Mouse (Mus musculus) hindbrain, embryonic 13.5 days (tissue): ENCODE results near the gene Vkorc1l1. TPM values are rescaled to one million over a fixed set of nuclear protein-coding genes. Genes with fewer than 3 reads are reported as not detected.

ENCODE experiments used
- ATAC-seq: fragments of 200-750 bp; cut with Nextera tagmentation; 2 replicates; pipeline ENCODE4 v1.8.0; 2017; ENCODE audit warnings: moderate TSS enrichment; ENCODE audit not compliant: low FRiP score
- H3K27ac ChIP-seq: fragments of 300-500 bp; sonication (generic); 2 replicates; pipeline ENCODE4 v1.5.1; 2015; ENCODE audit warnings: inconsistent platforms, mild to moderate bottlenecking, moderate library complexity
- H3K27me3 ChIP-seq: fragments of 300-500 bp; sonication (generic); 2 replicates; pipeline ENCODE4 v1.6.1; 2015; ENCODE audit warnings: mild to moderate bottlenecking, inconsistent platforms
- H3K36me3 ChIP-seq: fragments of 300-500 bp; sonication (generic); 2 replicates; pipeline ENCODE4 v1.6.1; 2015; ENCODE audit warnings: mild to moderate bottlenecking, inconsistent platforms
- H3K4me1 ChIP-seq: fragments of 300-500 bp; sonication (generic); replicated peaks from 2 replicates; pipeline ENCODE4 v1.6.1; 2015; ENCODE audit warnings: inconsistent platforms
- H3K4me2 ChIP-seq: fragments of 300-500 bp; sonication (generic); 2 replicates; pipeline ENCODE4 v1.6.1; 2015; ENCODE audit warnings: inconsistent platforms, mild to moderate bottlenecking, moderate library complexity
- H3K4me3 ChIP-seq: fragments of 300-500 bp; sonication (generic); 2 replicates; pipeline ENCODE4 v1.5.1; 2015; ENCODE audit warnings: mild to moderate bottlenecking, inconsistent platforms
- H3K9ac ChIP-seq: fragments of 300-500 bp; sonication (generic); 2 replicates; pipeline ENCODE4 v1.6.1; 2015; ENCODE audit warnings: mild to moderate bottlenecking, inconsistent platforms
- H3K9me3 ChIP-seq: fragments of 300-500 bp; sonication (generic); 2 replicates; pipeline ENCODE4 v1.6.1; 2016; ENCODE audit warnings: inconsistent platforms
- WGBS: fragments of 180-500 bp; shearing (Covaris S2); methylation state at CpG from one replicate; pipeline ENCODE4 v1.1.7; 2015; 5-methylcytosine and 5-hydroxymethylcytosine counted together
- polyA plus RNA-seq: library from polyadenylated mRNA; unstranded; fragments of >200 nt; fragmentation: Nextera tagmentation; extraction: Ambion mirVana; gene quantifications from 2 replicates; pipeline ENCODE4 v1.2.1, GENCODE M21; 2015

Gene Vkorc1l1
- polyA plus RNA-seq, 1 experiment from 2014 or later = 31.1 TPM

GRCm38 (mm10) chr5:129991898-129992297 is 50.1 kb downstream of the Vkorc1l1 start:
- Histone ChIP-seq H3K9me3 (no peaks in the 10 kb centered on the region), H3K4me3 (no peak overlapping the region), H3K4me2 (no peak overlapping the region), H3K27me3 (no peaks in the 10 kb centered on the region), H3K4me1 (no peaks in the 10 kb centered on the region), H3K27ac (no peak overlapping the region), H3K36me3 (peaks cover 23% of the 10 kb centered on the region), H3K9ac (no peak overlapping the region)
- 96% methylated on average over 5 of the region's 5 CpGs for WGBS
- ATAC-seq = no peak

- no peak overlapping the region for H3K9ac ChIP-seq
- H3K4me1 ChIP-seq = no peaks in the 10 kb centered on the region
- H3K9me3 ChIP-seq = no peaks in the 10 kb centered on the region
- no peak overlapping the region for H3K27ac ChIP-seq
- no peak overlapping the region for H3K4me2 ChIP-seq
- no peak overlapping the region for H3K4me3 ChIP-seq
- H3K36me3 ChIP-seq = peaks cover 18% of the 10 kb centered on the region
- no peaks in the 10 kb centered on the region for H3K27me3 ChIP-seq
- no peak for ATAC-seq
- WGBS = 95% methylated on average over 14 of the region's 14 CpGs
These were observed 51.6 kb downstream of the Vkorc1l1 start for GRCm38 (mm10) chr5:129993374-129993773.

DNA sequence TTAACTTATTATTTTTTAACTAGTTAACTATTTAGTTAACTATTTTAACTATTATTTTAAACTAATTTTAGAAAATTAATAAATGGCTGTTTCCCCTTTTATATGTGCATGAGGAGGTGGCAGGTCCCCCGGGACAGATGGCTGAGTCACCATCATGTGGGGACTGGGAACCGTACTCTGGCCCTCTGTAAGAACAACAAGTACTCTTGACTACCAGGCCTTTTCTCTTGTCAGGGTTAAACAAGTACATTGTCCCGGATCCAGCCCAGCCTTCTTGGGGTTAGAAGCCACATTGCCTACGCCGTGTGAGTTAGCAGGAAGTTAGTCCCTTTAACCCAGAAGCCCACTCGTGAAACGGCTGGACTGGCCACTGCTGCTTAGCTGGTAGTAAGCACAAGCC is 53.2 kb downstream of the Vkorc1l1 start:
- no peaks in the 10 kb centered on the region for H3K9me3 ChIP-seq
- no peaks in the 10 kb centered on the region for H3K27me3 ChIP-seq
- no peak for ATAC-seq
- no peak overlapping the region for H3K4me2 ChIP-seq
- no peak overlapping the region for H3K4me3 ChIP-seq
- H3K4me1 ChIP-seq = no peaks in the 10 kb centered on the region
- 96% methylated on average over 7 of the region's 7 CpGs for WGBS
- H3K36me3 ChIP-seq = peaks cover 9% of the 10 kb centered on the region; the same call in 1 of the 2 replicates
- no peak overlapping the region for H3K27ac ChIP-seq
- no peak overlapping the region for H3K9ac ChIP-seq

- H3K4me2 ChIP-seq = no peak overlapping the region
- 70% methylated on average over 19 of the region's 19 CpGs for WGBS
- no peak overlapping the region for H3K4me3 ChIP-seq
- H3K27me3 ChIP-seq = no peaks in the 10 kb centered on the region
- H3K9ac ChIP-seq = no peak overlapping the region
- H3K27ac ChIP-seq = no peak overlapping the region
- no peaks in the 10 kb centered on the region for H3K9me3 ChIP-seq
- no peak for ATAC-seq
- H3K36me3 ChIP-seq = peaks cover 6% of the 10 kb centered on the region; the same call in 1 of the 2 replicates
- H3K4me1 ChIP-seq = peaks cover 13% of the 10 kb centered on the region
These were observed 55.9 kb downstream of the Vkorc1l1 start for GRCm38 (mm10) chr5:129997700-129998099.

GRCm38 (mm10) chr5:129999097-129999496 is 57.3 kb downstream of the Vkorc1l1 start:
- no peaks in the 10 kb centered on the region for H3K36me3 ChIP-seq
- WGBS = 38% methylated on average over 4 of the region's 4 CpGs
- H3K4me2 ChIP-seq = no peak overlapping the region

DNA sequence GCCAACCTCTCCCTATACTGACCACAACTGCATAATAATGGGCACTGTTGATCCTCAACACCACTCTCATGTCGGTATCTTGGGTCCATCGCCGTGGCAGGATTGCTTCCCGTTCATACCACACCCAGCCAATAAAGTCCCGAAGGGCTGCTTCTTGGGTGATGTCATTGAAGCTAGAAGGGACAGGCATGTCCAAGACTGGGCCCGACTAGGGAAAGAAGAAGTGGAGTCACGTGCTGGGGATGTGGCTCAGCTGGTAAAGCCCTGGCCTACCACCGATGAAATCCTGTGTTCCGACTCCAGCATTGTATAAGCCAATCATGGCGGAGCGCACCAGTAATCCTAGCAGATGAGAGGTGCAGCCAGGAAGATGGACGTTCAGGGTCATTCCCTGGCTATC is 59.0 kb downstream of the Vkorc1l1 start:
- Histone ChIP-seq H3K4me2 (no peak overlapping the region), H3K27me3 (no peaks in the 10 kb centered on the region), H3K27ac (no peak overlapping the region), H3K9ac (no peak overlapping the region), H3K4me3 (no peak overlapping the region), H3K36me3 (no peaks in the 10 kb centered on the region), H3K9me3 (peaks cover 7% of the 10 kb centered on the region; the same call in 1 of the 2 replicates), H3K4me1 (peaks cover 18% of the 10 kb centered on the region)
- no peak for ATAC-seq
- WGBS = 91% methylated on average over 12 of the region's 12 CpGs

More at GRCm38 (mm10) chr5:129999097-129999496, 57.3 kb downstream of the Vkorc1l1 start:
- Histone ChIP-seq H3K27me3 (no peaks in the 10 kb centered on the region), H3K27ac (no peak overlapping the region), H3K9me3 (no peaks in the 10 kb centered on the region), H3K4me1 (peaks cover 18% of the 10 kb centered on the region), H3K4me3 (no peak overlapping the region), H3K9ac (no peak overlapping the region)
- ATAC-seq = no peak

- no peak for ATAC-seq
- peaks cover 7% of the 10 kb centered on the region; the same call in 1 of the 2 replicates for H3K9me3 ChIP-seq
- H3K27ac ChIP-seq = no peak overlapping the region
- H3K36me3 ChIP-seq = no peaks in the 10 kb centered on the region
- H3K4me2 ChIP-seq = peak overlapping the region; percentile 72
- peak overlapping the region; percentile 79; the same call in 1 of the 2 replicates for H3K9ac ChIP-seq
- H3K4me1 ChIP-seq = peaks cover 18% of the 10 kb centered on the region
- 75% methylated on average over 5 of the region's 5 CpGs for WGBS
- H3K27me3 ChIP-seq = no peaks in the 10 kb centered on the region
- H3K4me3 ChIP-seq = peak overlapping the region; percentile 53
These were observed 59.7 kb downstream of the Vkorc1l1 start for GRCm38 (mm10) chr5:130001356-130001987.

GRCm38 (mm10) chr5:130002301-130003146 is 60.8 kb downstream of the Vkorc1l1 start, which contains the start of gene Gusb:
Gene Gusb, minus strand, starts transcription at chr5:130003049.
- no peaks in the 10 kb centered on the region for H3K27me3 ChIP-seq
- peak within 1 kb of the TSS; percentile 25; the same call in 1 of the 2 replicates for H3K27ac ChIP-seq
- peak; percentile 84 for ATAC-seq
- H3K36me3 ChIP-seq = no peaks in the 10 kb centered on the region
- H3K9ac ChIP-seq = peak within 1 kb of the TSS; percentile 79
- WGBS = 2% methylated on average over 39 of the region's 39 CpGs
- H3K9me3 ChIP-seq = peaks cover 7% of the 10 kb centered on the region; the same call in 1 of the 2 replicates
- H3K4me3 ChIP-seq = peak within 1 kb of the TSS; percentile 53
- H3K4me1 ChIP-seq = peaks cover 18% of the 10 kb centered on the region
- peak within 1 kb of the TSS; percentile 72 for H3K4me2 ChIP-seq

DNA sequence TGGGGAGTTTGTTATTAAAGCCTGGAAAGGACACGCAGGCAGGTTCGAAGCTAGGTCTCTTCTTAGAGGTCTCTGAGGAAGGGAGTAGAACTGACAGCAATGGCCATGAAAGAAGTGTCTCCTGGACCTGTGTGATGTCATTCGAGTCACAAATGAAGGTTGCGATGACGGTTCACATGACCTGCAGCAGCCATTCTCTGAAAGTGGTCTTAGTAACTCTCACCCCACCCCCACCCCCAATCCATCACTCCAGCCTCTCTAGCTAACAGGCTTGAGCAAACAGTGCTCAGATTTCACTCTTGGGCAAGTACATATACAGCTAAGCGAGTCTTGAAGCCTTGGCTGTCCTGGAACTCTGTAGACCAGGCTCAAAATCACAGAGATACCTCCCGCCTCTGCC is 61.5 kb downstream of the Vkorc1l1 start:
- 61% methylated on average over 7 of the region's 7 CpGs for WGBS
- H3K4me2 ChIP-seq = peak overlapping the region; percentile 72
- no peaks in the 10 kb centered on the region for H3K27me3 ChIP-seq
- no peak for ATAC-seq
- H3K9me3 ChIP-seq = peaks cover 7% of the 10 kb centered on the region; the same call in 1 of the 2 replicates
- H3K4me1 ChIP-seq = peaks cover 18% of the 10 kb centered on the region
- H3K27ac ChIP-seq = no peak overlapping the region
- no peaks in the 10 kb centered on the region for H3K36me3 ChIP-seq
- peak overlapping the region; percentile 79 for H3K9ac ChIP-seq
- peak overlapping the region; percentile 53 for H3K4me3 ChIP-seq

- H3K9ac ChIP-seq = no peak overlapping the region
- no peak overlapping the region for H3K4me2 ChIP-seq
- no peak overlapping the region for H3K27ac ChIP-seq
- H3K27me3 ChIP-seq = no peaks in the 10 kb centered on the region
- peaks cover 17% of the 10 kb centered on the region for H3K36me3 ChIP-seq
- peaks cover 7% of the 10 kb centered on the region for H3K4me1 ChIP-seq
- WGBS = 93% methylated on average over 1 of the region's 1 CpGs
- no peak overlapping the region for H3K4me3 ChIP-seq
- H3K9me3 ChIP-seq = peaks cover 14% of the 10 kb centered on the region
- no peak for ATAC-seq
These were observed 65.6 kb downstream of the Vkorc1l1 start for GRCm38 (mm10) chr5:130007344-130007743.

- ATAC-seq = no peak
- Histone ChIP-seq H3K9ac (no peak overlapping the region), H3K4me1 (0 out of 2 replicates have a peak, but pooled peaks cover under 1% of the 10 kb centered on the region), H3K9me3 (peaks cover 14% of the 10 kb centered on the region), H3K27ac (no peak overlapping the region), H3K36me3 (peaks cover 23% of the 10 kb centered on the region), H3K4me3 (no peak overlapping the region), H3K4me2 (no peak overlapping the region), H3K27me3 (no peaks in the 10 kb centered on the region)
- WGBS = 80% methylated on average over 6 of the region's 6 CpGs
These were observed 66.3 kb downstream of the Vkorc1l1 start for GRCm38 (mm10) chr5:130008034-130008590.

DNA sequence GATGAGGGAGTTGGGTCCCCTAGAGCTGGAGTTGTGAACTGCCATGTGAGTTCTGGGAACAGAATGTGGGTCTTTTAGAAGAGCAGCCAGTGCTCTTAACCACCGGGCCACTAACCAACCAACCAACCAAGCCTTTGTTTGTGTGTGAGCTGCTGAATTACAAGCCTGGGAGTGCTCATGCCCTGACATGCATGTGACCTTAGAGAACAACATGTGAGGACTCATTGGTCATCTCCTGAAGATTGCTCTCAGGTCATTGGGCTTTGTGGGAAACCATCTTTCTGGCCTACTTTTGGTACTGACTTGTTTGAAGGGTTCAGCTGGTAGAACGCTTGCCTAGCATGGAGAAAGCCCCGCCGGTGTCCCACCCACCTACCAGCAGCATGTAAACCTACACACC is 68.0 kb downstream of the Vkorc1l1 start:
- Histone ChIP-seq H3K36me3 (peaks cover 31% of the 10 kb centered on the region), H3K27me3 (no peaks in the 10 kb centered on the region), H3K4me3 (no peak overlapping the region), H3K4me2 (no peak overlapping the region), H3K9me3 (peaks cover 14% of the 10 kb centered on the region), H3K9ac (no peak overlapping the region), H3K4me1 (no peaks in the 10 kb centered on the region), H3K27ac (no peak overlapping the region)
- ATAC-seq = no peak
- WGBS = 97% methylated on average over 4 of the region's 4 CpGs
